Mouse (Mus musculus) lung, adult 2 months (tissue): ENCODE measurements at regions not wholly inside any gene's neighbourhood (a gene's known extent, or its start where the extent isn't known, plus 50 kb on each side); places are given as distances from the start of the nearest gene placed in this dataset.

Experiments used
- CTCF ChIP-seq: fragments of 200-500 bp; IDR thresholded peaks from 2 replicates; pipeline ENCODE4 v1.5.1; 2011; ENCODE audit warnings: mild to moderate bottlenecking, low read length, control low read depth; ENCODE audit not compliant: insufficient read depth
- POLR2A ChIP-seq: fragments of 200-500 bp; IDR thresholded peaks from 2 replicates; pipeline ENCODE4 v1.6.1; 2011; ENCODE audit warnings: low read depth, mild to moderate bottlenecking, control low read depth, low read length, borderline replicate concordance; ENCODE audit errors: extremely low read depth

GRCm38 (mm10) chr1:105084556-105084955 lies 272.0 kb downstream of the Rnf152 start:
- no peak for TF ChIP-seq POLR2A
- no peak for TF ChIP-seq CTCF
